Comparison of ENCODE assay signal across 27 mouse cellular contexts in genomic region chr6:95261001-95261400, GRCm38 (mm10).
DNase-seq lines count a peak whose midpoint lies in the region; ATAC-seq lines count a peak whose summit lies in the region.
"Had no signal": no experiment of that assay in that cellular context is flagged by ENCODE, and none has a peak within 500 bp of the region (broad histone marks: within the 10 kb centered on the region; RNA-seq: fewer than 3 reads in every experiment).

No protein-coding gene starts in this region.

- H3K36me3 ChIP-seq in forebrain, embryonic 14.5 days (ENCODE audit: control insufficient read depth, insufficient read depth, low read length) = no peaks in the 10 kb centered on the region
- no peaks in the 10 kb centered on the region for H3K36me3 ChIP-seq in forebrain, embryonic 10.5 days (replicated peaks)
- H3K36me3 ChIP-seq: forebrain, embryonic 12.5 days; limb, embryonic 10.5 days; limb, embryonic 15.5 days; liver, embryonic 13.5 days; midbrain, embryonic 13.5 days; stomach, embryonic 15.5 days had no signal

- no peaks in the 10 kb centered on the region for H3K27me3 ChIP-seq in forebrain, embryonic 14.5 days (replicated peaks; ENCODE audit: control insufficient read depth, insufficient read depth, low read length)
- no peaks in the 10 kb centered on the region for H3K27me3 ChIP-seq in forebrain, embryonic 10.5 days (ENCODE audit: poor library complexity, severe bottlenecking)
- H3K27me3 ChIP-seq: forebrain, embryonic 12.5 days; limb, embryonic 15.5 days; liver, embryonic 13.5 days; megakaryocyte, embryonic 14.5 days; midbrain, embryonic 13.5 days; stomach, embryonic 15.5 days had no signal

- no peaks in the 10 kb centered on the region for H3K4me1 ChIP-seq in forebrain, embryonic 14.5 days (ENCODE audit: control insufficient read depth, insufficient read depth, low read length)
- 0 out of 2 replicates have a peak, but pooled peaks cover 3% of the 10 kb centered on the region for H3K4me1 ChIP-seq in forebrain, embryonic 10.5 days
- H3K4me1 ChIP-seq: limb, embryonic 10.5 days; limb, embryonic 15.5 days; liver, embryonic 13.5 days; megakaryocyte, embryonic 14.5 days; stomach, embryonic 15.5 days had no signal

- no peak overlapping the region for H3K4me3 ChIP-seq in forebrain, embryonic 14.5 days (ENCODE audit: low read depth, low read length)
- H3K4me3 ChIP-seq in forebrain, embryonic 10.5 days = no peak overlapping the region
- H3K4me3 ChIP-seq: erythroblast, embryonic 14.5 days; forebrain, embryonic 12.5 days; layer of hippocampus, adult 2 months; limb, embryonic 10.5 days; limb, embryonic 15.5 days; liver, embryonic 13.5 days; megakaryocyte, embryonic 14.5 days; midbrain, embryonic 13.5 days; stomach, embryonic 15.5 days had no signal

- whole genome bisulfite sequencing in forebrain, embryonic 14.5 days = 27% methylated on average over 1 of the region's 1 CpGs
- WGBS in forebrain, embryonic 10.5 days = 54% methylated on average over 1 of the region's 1 CpGs

- ATAC-seq in forebrain, embryonic 14.5 days = no peak
- ATAC-seq: intestine, embryonic 16.5 days; lung, postnatal 0 days; midbrain, embryonic 13.5 days had no signal

- peak; percentile 40 for DNase-seq in forebrain, embryonic 14.5 days (ENCODE audit: low spot score)
- no peak for DNase-seq in forebrain, embryonic 10.5 days (ENCODE audit: extremely low spot score, low spot score)
- peak; percentile 48 for DNase-seq in left cerebral cortex, postnatal 4 days
- no peak for DNase-seq in left cerebral cortex, adult 18-20 months (ENCODE audit: low spot score in 2 of 2)
- DNase-seq in mesoderm, embryonic 11.5 days (ENCODE audit: low read depth, low spot score) = peak; percentile 3
- DNase-seq in retina, postnatal 1 day = peak; percentile 19
- no peak for DNase-seq in layer of hippocampus, postnatal 10 days (ENCODE audit: low spot score in 2 of 2)
- DNase-seq: adrenal gland, adult 8-10 months; B cell, adult 2 months; cerebellum, adult 11 months; gastrocnemius, postnatal 10 days; kidney, postnatal 36 days; liver, embryonic 13.5 days; lung, adult 18-20 months; lung, postnatal 4 days; right cerebral cortex, postnatal 25 days; thymus, postnatal 14 days had no signal

- no peak overlapping the region for H3K9ac ChIP-seq in forebrain, embryonic 14.5 days (ENCODE audit: low read length)
- H3K9ac ChIP-seq: forebrain, embryonic 12.5 days; limb, embryonic 15.5 days; liver, embryonic 13.5 days; midbrain, embryonic 13.5 days; stomach, embryonic 15.5 days had no signal

- intact Hi-C loops in left cerebral cortex, postnatal 4 days (cut with DNase I) = no loop called here

- H3K4me2 ChIP-seq in forebrain, embryonic 14.5 days (ENCODE audit: low read length) = no peak overlapping the region
- H3K4me2 ChIP-seq: forebrain, embryonic 12.5 days; limb, embryonic 15.5 days; liver, embryonic 13.5 days; midbrain, embryonic 13.5 days; stomach, embryonic 15.5 days had no signal

- no peaks in the 10 kb centered on the region for H3K9me3 ChIP-seq in forebrain, embryonic 14.5 days (replicated peaks; ENCODE audit: control insufficient read depth, low read length)
- no peaks in the 10 kb centered on the region for H3K9me3 ChIP-seq in forebrain, embryonic 10.5 days
- H3K9me3 ChIP-seq: forebrain, embryonic 12.5 days; limb, embryonic 10.5 days; limb, embryonic 15.5 days; liver, embryonic 13.5 days; megakaryocyte, embryonic 14.5 days; midbrain, embryonic 13.5 days; stomach, embryonic 15.5 days had no signal

- no peak overlapping the region for H3K27ac ChIP-seq in forebrain, embryonic 14.5 days (ENCODE audit: low read depth, low read length)
- no peak overlapping the region for H3K27ac ChIP-seq in forebrain, embryonic 10.5 days
- H3K27ac ChIP-seq: forebrain, embryonic 12.5 days; layer of hippocampus, adult 2 months; limb, embryonic 10.5 days; limb, embryonic 15.5 days; liver, embryonic 13.5 days; midbrain, embryonic 13.5 days; stomach, embryonic 15.5 days had no signal

Comparison
In these comparisons a context has a peak if more than half of its experiments do, and no peak if none do; other contexts are left out.
1. DNase-seq: peak in forebrain, embryonic 14.5 days (single experiment), left cerebral cortex, postnatal 4 days (single experiment), mesoderm, embryonic 11.5 days (single experiment) and retina, postnatal 1 day (single experiment); none in forebrain, embryonic 10.5 days (single experiment), left cerebral cortex, adult 18-20 months (0 of 2) and layer of hippocampus, postnatal 10 days (0 of 2).